Mouse (Mus musculus) heart, postnatal 4 days (tissue): ENCODE results near the gene Atmin. TPM values are rescaled to one million over a fixed set of nuclear protein-coding genes. Genes with fewer than 3 reads are reported as not detected.
A peak's percentile ranks its signal among the peaks of the same experiment; 100 is the strongest.

ENCODE experiments used
- DNase-seq: peaks from one replicate; pipeline ENCODE4 v3.0.0; 2021
- total RNA-seq, 2 experiments: library from RNA; stranded (reverse); gene quantifications; 2 replicates each; pipeline ENCODE4 v1.2.3; 2021

The Atmin gene
- total RNA-seq, 2 experiments from 2014 or later: 17.7 to 18.3 TPM

- no peak for DNase-seq
Measured at GRCm38 (mm10) chr8:116951778-116952177, 8.6 kb downstream of the Atmin start.

- no peak for DNase-seq
Measured at GRCm38 (mm10) chr8:116952428-116952827, 9.2 kb downstream of the Atmin start.

GRCm38 (mm10) chr8:116954415-116954814 is 11.2 kb downstream of the Atmin start:
- DNase-seq: no peak

- DNase-seq: no peak
Measured at GRCm38 (mm10) chr8:116969531-116969930, 26.3 kb downstream of the Atmin start.

- DNase-seq: no peak
Measured at GRCm38 (mm10) chr8:116975066-116975465, 31.9 kb downstream of the Atmin start.

GRCm38 (mm10) chr8:116975606-116976005 is 32.4 kb downstream of the Atmin start:
- DNase-seq: no peak

GRCm38 (mm10) chr8:116978052-116978451 is 34.9 kb downstream of the Atmin start:
- DNase-seq: no peak

- DNase-seq: peak; percentile 99
Measured at GRCm38 (mm10) chr8:116978631-116979256, 35.6 kb downstream of the Atmin start, which contains the start of gene 1700030J22Rik. 1700030J22Rik (minus strand) TSS chr8:116978959.

GRCm38 (mm10) chr8:116980117-116980516 is 36.9 kb downstream of the Atmin start:
- peak; percentile 74 for DNase-seq

GRCm38 (mm10) chr8:116989842-116990241 is 46.6 kb downstream of the Atmin start:
- DNase-seq: no peak

GRCm38 (mm10) chr8:116991241-116991640 is 48.0 kb downstream of the Atmin start:
- no peak for DNase-seq

GRCm38 (mm10) chr8:116992176-116992971 is 49.2 kb downstream of the Atmin start:
- no peak for DNase-seq

- DNase-seq: peak; percentile 99
Measured at GRCm38 (mm10) chr8:116993095-116993867, 50.1 kb downstream of the Atmin start, which contains the start of gene Gcsh. Gcsh (minus strand) TSS chr8:116993537.

- no peak for DNase-seq
Measured at GRCm38 (mm10) chr8:116994016-116994716, 51.0 kb downstream of the Atmin start.

Other genes starting within 250 kb of the Atmin start
- gene Cdyl2, start 210.4 kb upstream of the Atmin start, total RNA-seq: 1 to 10 TPM; 4.9 to 5.0 TPM
- gene Cmc2, start 21.9 kb upstream of the Atmin start, total RNA-seq: 10 to 100 TPM; 55.0 to 55.2 TPM
- gene Cenpn, start 21.7 kb upstream of the Atmin start, total RNA-seq: 10 to 100 TPM; 19.4 to 21.6 TPM
- gene 1700030J22Rik, start 35.6 kb downstream of the Atmin start, total RNA-seq: under 1 TPM; 0.47 to 0.55 TPM
- 10 to 100 TPM; 38.6 to 38.8 TPM for gene Gcsh, start 50.1 kb downstream of the Atmin start, total RNA-seq
- under 1 TPM; 0.02 to 0.05 TPM for gene Pkd1l2, start 139.1 kb downstream of the Atmin start, total RNA-seq
- gene Bco1, start 152.5 kb downstream of the Atmin start, total RNA-seq: not detected
- 1 to 10 TPM; 7.4 TPM for gene Gan, start 214.7 kb downstream of the Atmin start, total RNA-seq